Mouse (Mus musculus) common myeloid progenitor, adult 5-6 weeks (primary cell): ENCODE results near the gene Prcp. TPM values are rescaled to one million over a fixed set of nuclear protein-coding genes. Genes with fewer than 3 reads are reported as not detected.

Source experiments
- ATAC-seq: replicated peaks from 2 replicates; pipeline ENCODE4 v1.8.0; 2016; ENCODE audit warnings: low read depth, mild to moderate bottlenecking, moderate TSS enrichment, inconsistent platforms; ENCODE audit not compliant: poor library complexity, severe bottlenecking
- total RNA-seq: library from RNA; stranded (forward); fragments of 200-1000, 187-1606 nt; gene quantifications from 2 replicates; pipeline ENCODE4 v1.2.3, GENCODE M21; 2017

Prcp gene
- total RNA-seq, 1 experiment from 2014 or later = 59.2 TPM

GRCm38 (mm10) chr7:92967381-92968127 lies 93.3 kb downstream of the Prcp start:
- ATAC-seq = peak; percentile 93

DNA sequence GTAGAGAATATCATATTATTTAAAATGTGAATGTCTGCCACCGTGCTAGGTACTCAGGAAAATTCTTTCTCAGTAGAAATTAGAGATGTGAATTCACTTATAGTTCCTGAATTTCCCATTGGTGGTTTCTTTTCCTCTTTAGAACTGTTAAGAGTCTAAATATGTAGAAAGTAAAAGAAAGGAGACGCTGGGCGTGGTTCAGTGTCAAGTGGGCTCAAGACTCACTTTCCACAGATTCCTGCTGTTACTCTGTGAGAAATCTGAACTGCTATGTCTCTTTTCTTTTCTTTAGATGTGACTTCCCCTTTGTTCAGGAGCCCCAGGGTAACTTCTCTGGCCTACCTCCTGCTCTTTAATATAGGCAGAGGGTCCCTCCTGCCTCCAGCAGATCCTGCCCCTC lies 103.2 kb downstream of the Prcp start:
- peak; percentile 35 for ATAC-seq

DNA sequence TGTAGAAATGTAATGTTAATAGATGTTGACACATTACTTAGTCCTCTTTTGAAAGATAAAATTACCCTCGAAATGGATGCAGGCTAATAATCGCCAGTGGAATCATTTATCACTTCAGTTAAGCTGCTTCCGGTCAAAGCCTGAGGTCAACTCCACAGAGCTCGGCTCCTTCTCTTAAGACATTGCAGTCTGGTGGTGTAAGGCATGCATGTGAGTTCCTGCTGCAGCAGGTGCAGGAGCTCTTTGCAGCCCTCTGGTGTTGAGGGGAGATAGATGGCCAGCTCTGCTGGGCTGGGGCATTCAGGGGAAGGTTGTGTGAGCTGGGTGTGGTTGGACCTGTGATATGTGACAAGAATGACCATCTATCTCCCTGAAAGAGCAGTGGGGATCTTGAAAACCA lies 104.0 kb downstream of the Prcp start:
- peak; percentile 66 for ATAC-seq

GRCm38 (mm10) chr7:92978720-92979119 lies 104.5 kb downstream of the Prcp start:
- peak; percentile 57 for ATAC-seq

DNA sequence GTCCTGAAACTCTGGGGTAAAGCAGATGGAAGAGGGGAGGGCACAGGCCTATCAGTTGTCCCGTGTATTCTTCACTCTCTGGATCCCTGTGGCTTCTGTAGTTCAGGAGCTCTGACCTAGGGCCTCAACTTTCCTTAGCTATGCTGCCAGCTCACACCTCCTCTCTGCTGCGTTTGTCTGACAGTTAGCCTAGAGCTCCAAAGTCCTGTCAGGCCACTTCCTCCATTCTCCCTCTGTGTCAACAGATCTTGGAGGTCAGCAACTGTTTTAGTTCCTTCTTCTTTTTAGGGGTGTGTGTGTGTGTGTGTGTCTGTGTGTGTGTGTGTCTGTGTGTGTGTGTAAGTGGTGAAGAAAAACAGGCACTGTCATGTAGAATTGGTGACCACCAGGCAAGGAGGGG lies 106.5 kb downstream of the Prcp start:
- peak; percentile 70 for ATAC-seq

GRCm38 (mm10) chr7:92981864-92982263 lies 107.6 kb downstream of the Prcp start:
- ATAC-seq = no peak

Other genes starting within 250 kb of the Prcp start
- gene Ankrd42, start 237.3 kb upstream of the Prcp start, total RNA-seq = 0.09 and 1.3 TPM in 2 replicates
- 97.9 and 112 TPM in 2 replicates for gene Pcf11, start 204.5 kb upstream of the Prcp start, total RNA-seq
- 0.24 and 1.8 TPM in 2 replicates for gene Rab30, start 132.9 kb upstream of the Prcp start, total RNA-seq
- gene Ddias, start 223 bp upstream of the Prcp start, total RNA-seq = 23.0 and 23.7 TPM in 2 replicates
- not detected in 2 replicates for gene Fam181b, start 205.4 kb downstream of the Prcp start, total RNA-seq